Mouse (Mus musculus): Measurements from ENCODE around the gene Gas7. TPM values are rescaled to one million over a fixed set of nuclear protein-coding genes. Genes with fewer than 3 reads are reported as not detected.

Gene Gas7
- total and polyA plus RNA-seq, 2 experiments from 2014 or later, result 4.8 to 23.2 TPM

DNA sequence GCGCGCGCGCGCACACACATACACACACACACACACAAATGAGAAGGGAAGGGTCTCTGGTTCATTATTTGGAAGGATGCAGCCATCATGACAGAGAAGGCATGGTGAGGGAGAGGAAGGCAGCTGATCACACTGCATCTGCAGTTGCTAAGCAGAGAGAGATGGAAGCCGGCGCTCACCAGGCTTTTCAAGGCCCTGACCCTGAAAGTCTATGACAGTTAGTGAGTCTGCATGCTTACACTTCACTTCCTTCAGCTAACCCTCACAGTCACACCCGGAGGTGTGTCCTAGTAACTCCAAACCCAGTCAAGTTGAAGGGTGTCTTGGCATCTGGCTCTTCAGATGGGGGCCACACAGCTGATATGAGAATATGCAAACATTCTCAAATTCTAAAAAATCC, 187.2 kb downstream of the Gas7 start:
- DNase-seq (ENCODE audit: low spot score) (no peak), ATAC-seq (ENCODE audit: insufficient read depth, low read depth) (no peak)
- H3K9ac ChIP-seq (replicated peaks; ENCODE audit: low read depth, low read length), result no peak overlapping the region
- H3K4me1 ChIP-seq (ENCODE audit: control insufficient read depth, insufficient read depth), result no peaks in the 10 kb centered on the region
- H3K36me3 ChIP-seq (replicated peaks; ENCODE audit: control insufficient read depth, insufficient read depth, low read length), result no peaks in the 10 kb centered on the region
- TF ChIP-seq CTCF (IDR thresholded peaks at IDR 0.05; ENCODE audit: low read depth) (no peak), EP300 (IDR thresholded peaks at IDR 0.05; ENCODE audit: low read depth) (no peak)
- 92% methylated on average over 8 of the region's 8 CpGs for WGBS
- no peaks in the 10 kb centered on the region for H3K27me3 ChIP-seq (ENCODE audit: control insufficient read depth, insufficient read depth, low read length)
- H3K27ac ChIP-seq (ENCODE audit: low read depth), result no peak overlapping the region
- H3K9me3 ChIP-seq (replicated peaks; ENCODE audit: control insufficient read depth, low read length), result no peaks in the 10 kb centered on the region
- no peak overlapping the region for H3K4me3 ChIP-seq (ENCODE audit: low read depth, low read length)
- H3K4me2 ChIP-seq (ENCODE audit: low read depth, low read length), result no peak overlapping the region

GRCm38 (mm10) chr11:67642835-67643234, 187.6 kb downstream of the Gas7 start:
- no peak for ATAC-seq (ENCODE audit: insufficient read depth, low read depth)
- 66% methylated on average over 5 of the region's 5 CpGs for WGBS
- TF ChIP-seq CTCF (IDR thresholded peaks at IDR 0.05; ENCODE audit: low read depth) (no peak), EP300 (IDR thresholded peaks at IDR 0.05; ENCODE audit: low read depth) (no peak)
- no peak overlapping the region for H3K4me3 ChIP-seq (ENCODE audit: low read depth, low read length)
- no peaks in the 10 kb centered on the region for H3K36me3 ChIP-seq (replicated peaks; ENCODE audit: control insufficient read depth, insufficient read depth, low read length)
- H3K4me2 ChIP-seq (ENCODE audit: low read depth, low read length), result no peak overlapping the region
- H3K9ac ChIP-seq (replicated peaks; ENCODE audit: low read depth, low read length), result no peak overlapping the region
- DNase-seq (ENCODE audit: low spot score), result no peak
- no peaks in the 10 kb centered on the region for H3K27me3 ChIP-seq (ENCODE audit: control insufficient read depth, insufficient read depth, low read length)
- no peaks in the 10 kb centered on the region for H3K4me1 ChIP-seq (ENCODE audit: control insufficient read depth, insufficient read depth)
- no peak overlapping the region for H3K27ac ChIP-seq (ENCODE audit: low read depth)
- H3K9me3 ChIP-seq (replicated peaks; ENCODE audit: control insufficient read depth, low read length), result no peaks in the 10 kb centered on the region

DNA sequence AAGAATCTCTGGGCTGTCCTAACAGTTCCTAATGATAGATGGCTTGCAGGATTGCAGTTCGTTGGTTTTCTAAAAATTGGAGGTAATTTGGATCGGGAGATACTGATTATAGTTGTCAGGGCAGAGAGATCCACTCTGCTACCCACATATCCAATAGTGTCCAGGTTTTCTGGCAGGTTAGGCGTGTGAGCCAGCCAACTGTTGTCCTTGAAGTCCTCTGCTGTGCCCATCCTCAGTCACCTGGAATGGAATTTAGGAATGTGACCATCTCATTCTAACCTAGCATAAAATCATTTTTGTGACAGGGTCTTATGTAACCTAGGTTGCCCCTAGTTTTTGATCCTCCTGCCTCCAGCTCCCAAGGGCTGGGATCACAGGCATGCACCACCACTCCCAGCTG, 188.2 kb downstream of the Gas7 start:
- Histone ChIP-seq H3K36me3 (replicated peaks; ENCODE audit: control insufficient read depth, insufficient read depth, low read length) (no peaks in the 10 kb centered on the region), H3K4me3 (ENCODE audit: low read depth, low read length) (no peak overlapping the region), H3K4me2 (ENCODE audit: low read depth, low read length) (no peak overlapping the region), H3K9ac (replicated peaks; ENCODE audit: low read depth, low read length) (no peak overlapping the region), H3K9me3 (replicated peaks; ENCODE audit: control insufficient read depth, low read length) (no peaks in the 10 kb centered on the region), H3K4me1 (ENCODE audit: control insufficient read depth, insufficient read depth) (no peaks in the 10 kb centered on the region), H3K27me3 (ENCODE audit: control insufficient read depth, insufficient read depth, low read length) (no peaks in the 10 kb centered on the region), H3K27ac (ENCODE audit: low read depth) (no peak overlapping the region)
- no peak for DNase-seq (ENCODE audit: low spot score)
- WGBS, result 86% methylated on average over 3 of the region's 3 CpGs
- ATAC-seq (ENCODE audit: insufficient read depth, low read depth), result no peak
- TF ChIP-seq EP300 (IDR thresholded peaks at IDR 0.05; ENCODE audit: low read depth) (no peak), CTCF (IDR thresholded peaks at IDR 0.05; ENCODE audit: low read depth) (no peak)

DNA sequence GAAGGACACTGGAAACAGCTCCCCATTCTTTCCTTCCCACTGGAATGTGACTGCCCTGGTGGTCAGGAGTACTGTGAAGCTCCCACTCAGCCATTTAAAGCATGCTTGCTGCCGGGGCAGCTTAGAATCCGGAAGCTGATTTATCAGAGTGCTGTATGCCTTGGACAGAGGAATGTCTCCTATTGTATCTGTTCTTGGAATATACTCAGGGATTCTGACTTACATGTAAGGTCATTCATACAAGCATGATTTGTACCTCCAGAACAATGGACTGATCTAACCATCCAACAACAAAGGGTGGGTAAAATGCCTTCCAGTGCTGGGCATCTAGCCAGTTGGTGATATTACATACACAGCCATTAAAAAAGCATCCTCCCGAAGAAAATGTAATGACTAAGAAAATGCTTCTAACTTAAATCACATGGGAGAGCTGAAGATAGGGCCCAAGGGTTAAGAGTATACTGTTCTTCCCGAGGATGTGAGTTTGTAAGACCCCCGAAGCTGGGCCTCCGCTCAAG, 189.5 kb downstream of the Gas7 start:
- no peak for TF ChIP-seq CTCF (IDR thresholded peaks at IDR 0.05; ENCODE audit: low read depth)
- no peak for TF ChIP-seq EP300 (IDR thresholded peaks at IDR 0.05; ENCODE audit: low read depth)
- Histone ChIP-seq H3K27me3 (ENCODE audit: control insufficient read depth, insufficient read depth, low read length) (no peaks in the 10 kb centered on the region), H3K9ac (replicated peaks; ENCODE audit: low read depth, low read length) (no peak overlapping the region), H3K4me2 (ENCODE audit: low read depth, low read length) (no peak overlapping the region), H3K9me3 (replicated peaks; ENCODE audit: control insufficient read depth, low read length) (no peaks in the 10 kb centered on the region), H3K4me3 (ENCODE audit: low read depth, low read length) (no peak overlapping the region), H3K4me1 (ENCODE audit: control insufficient read depth, insufficient read depth) (no peaks in the 10 kb centered on the region), H3K27ac (ENCODE audit: low read depth) (no peak overlapping the region), H3K36me3 (replicated peaks; ENCODE audit: control insufficient read depth, insufficient read depth, low read length) (no peaks in the 10 kb centered on the region)
- ATAC-seq (ENCODE audit: insufficient read depth, low read depth), result no peak
- 50% methylated on average over 6 of the region's 6 CpGs for WGBS
- DNase-seq (ENCODE audit: low spot score), result peak; percentile 10

GRCm38 (mm10) chr11:67647745-67648144, 192.5 kb downstream of the Gas7 start:
- TF ChIP-seq CTCF (IDR thresholded peaks at IDR 0.05; ENCODE audit: low read depth) (peak; percentile 99), EP300 (IDR thresholded peaks at IDR 0.05; ENCODE audit: low read depth) (no peak)
- Histone ChIP-seq H3K36me3 (replicated peaks; ENCODE audit: control insufficient read depth, insufficient read depth, low read length) (no peaks in the 10 kb centered on the region), H3K4me3 (ENCODE audit: low read depth, low read length) (no peak overlapping the region), H3K27me3 (ENCODE audit: control insufficient read depth, insufficient read depth, low read length) (no peaks in the 10 kb centered on the region), H3K9ac (replicated peaks; ENCODE audit: low read depth, low read length) (no peak overlapping the region), H3K9me3 (replicated peaks; ENCODE audit: control insufficient read depth, low read length) (no peaks in the 10 kb centered on the region), H3K27ac (ENCODE audit: low read depth) (no peak overlapping the region), H3K4me2 (ENCODE audit: low read depth, low read length) (no peak overlapping the region), H3K4me1 (ENCODE audit: control insufficient read depth, insufficient read depth) (no peaks in the 10 kb centered on the region; the same call in 1 of the 2 replicates)
- 23% methylated on average over 5 of the region's 5 CpGs for WGBS
- ATAC-seq (ENCODE audit: insufficient read depth, low read depth) (peak; percentile 58; the same call in 1 of the 2 replicates), DNase-seq (ENCODE audit: low spot score) (peak; percentile 74)
